Mouse (Mus musculus) brain, embryonic 14.5 days (tissue): ENCODE results near the gene Tbc1d22a.

Experiments used
- CTCF ChIP-seq: fragments of 200-500 bp; IDR thresholded peaks from 2 replicates; pipeline ENCODE4 v1.5.1; 2012; ENCODE audit warnings: inconsistent platforms, mild to moderate bottlenecking, moderate library complexity, borderline replicate concordance; ENCODE audit not compliant: insufficient read depth, insufficient read length; ENCODE audit errors: extremely low read depth
- POLR2A ChIP-seq: fragments of 200-500 bp; IDR thresholded peaks from 2 replicates; pipeline ENCODE4 v1.6.1; 2012; ENCODE audit warnings: mild to moderate bottlenecking, inconsistent platforms, borderline replicate concordance; ENCODE audit not compliant: poor library complexity, insufficient read depth, insufficient read length, severe bottlenecking; ENCODE audit errors: extremely low read depth

GRCm38 (mm10) chr15:86422858-86423257 lies 208.6 kb downstream of the Tbc1d22a start:
- TF ChIP-seq CTCF (no peak), POLR2A (no peak)
